Mouse (Mus musculus) embryonic facial prominence, embryonic 10.5 days (tissue): ENCODE results near the gene Traf3. TPM values are rescaled to one million over a fixed set of nuclear protein-coding genes. Genes with fewer than 3 reads are reported as not detected.

Experiments
- DNase-seq: peaks from one replicate; pipeline ENCODE4 v3.0.0-alpha.2; 2017; ENCODE audit warnings: low spot score
- H3K27ac ChIP-seq: fragments of 300-500 bp; sonication (generic); replicated peaks from 2 replicates; pipeline ENCODE4 v1.5.1; 2016; ENCODE audit warnings: mild to moderate bottlenecking
- H3K27me3 ChIP-seq: fragments of 300-500 bp; sonication (generic); replicated peaks from 2 replicates; pipeline ENCODE4 v1.6.1; 2016; ENCODE audit warnings: low read depth, mild to moderate bottlenecking; ENCODE audit not compliant: poor library complexity, severe bottlenecking
- H3K36me3 ChIP-seq: fragments of 300-500 bp; sonication (generic); replicated peaks from 2 replicates; pipeline ENCODE4 v1.6.1; 2016; ENCODE audit warnings: mild to moderate bottlenecking, moderate library complexity
- H3K4me1 ChIP-seq: fragments of 300-500 bp; sonication (generic); 2 replicates; pipeline ENCODE4 v1.6.1; 2016
- H3K4me3 ChIP-seq: fragments of 300-500 bp; sonication (generic); 2 replicates; pipeline ENCODE4 v1.5.1; 2016; ENCODE audit warnings: mild to moderate bottlenecking, moderate library complexity
- H3K9me3 ChIP-seq: fragments of 300-500 bp; sonication (generic); 2 replicates; pipeline ENCODE4 v1.6.1; 2016; ENCODE audit warnings: mild to moderate bottlenecking
- WGBS: fragments of 180-500 bp; shearing (Covaris S2); methylation state at CpG from one replicate; pipeline ENCODE4 v1.1.7; 2016; 5-methylcytosine and 5-hydroxymethylcytosine counted together
- polyA plus RNA-seq: library from polyadenylated mRNA; unstranded; fragments of >200 nt; fragmentation: Nextera tagmentation; extraction: Ambion mirVana; gene quantifications from 2 replicates; pipeline ENCODE4 v1.2.1, GENCODE M21; 2016

The Traf3 gene
- polyA plus RNA-seq, 1 experiment from 2014 or later: 9.5 TPM

- 92% methylated on average over 4 of the region's 4 CpGs for WGBS
- H3K27me3 ChIP-seq: no peaks in the 10 kb centered on the region
- DNase-seq: no peak
Measured at GRCm38 (mm10) chr12:111188295-111188694, 22.1 kb downstream of the Traf3 start.

GRCm38 (mm10) chr12:111190355-111190754, 24.2 kb downstream of the Traf3 start:
- H3K4me1 ChIP-seq: peaks cover 10% of the 10 kb centered on the region
- no peaks in the 10 kb centered on the region for H3K27me3 ChIP-seq
- peaks cover 7% of the 10 kb centered on the region for H3K36me3 ChIP-seq
- DNase-seq: no peak
- H3K9me3 ChIP-seq: no peaks in the 10 kb centered on the region
- WGBS: 86% methylated on average over 5 of the region's 5 CpGs
- no peak overlapping the region for H3K4me3 ChIP-seq
- H3K27ac ChIP-seq: no peak overlapping the region

More at GRCm38 (mm10) chr12:111188295-111188694, 22.1 kb downstream of the Traf3 start:
- Histone ChIP-seq H3K9me3 (no peaks in the 10 kb centered on the region), H3K4me3 (no peak overlapping the region), H3K36me3 (peaks cover 7% of the 10 kb centered on the region), H3K27ac (no peak overlapping the region), H3K4me1 (peaks cover 4% of the 10 kb centered on the region)

- peaks cover 10% of the 10 kb centered on the region for H3K4me1 ChIP-seq
- H3K27me3 ChIP-seq: no peaks in the 10 kb centered on the region
- no peak overlapping the region for H3K4me3 ChIP-seq
- peaks cover 7% of the 10 kb centered on the region for H3K36me3 ChIP-seq
- H3K27ac ChIP-seq: no peak overlapping the region
- 59% methylated on average over 2 of the region's 2 CpGs for WGBS
- DNase-seq: no peak
- no peaks in the 10 kb centered on the region for H3K9me3 ChIP-seq
Measured at GRCm38 (mm10) chr12:111190891-111191290, 24.7 kb downstream of the Traf3 start.

- Histone ChIP-seq H3K4me1 (peaks cover 10% of the 10 kb centered on the region), H3K9me3 (no peaks in the 10 kb centered on the region), H3K36me3 (peaks cover 7% of the 10 kb centered on the region), H3K27me3 (no peaks in the 10 kb centered on the region), H3K27ac (no peak overlapping the region), H3K4me3 (no peak overlapping the region)
- no peak for DNase-seq
- WGBS: 84% methylated on average over 6 of the region's 6 CpGs
Measured at GRCm38 (mm10) chr12:111192777-111193176, 26.6 kb downstream of the Traf3 start.

GRCm38 (mm10) chr12:111193331-111193730, 27.2 kb downstream of the Traf3 start:
- Histone ChIP-seq H3K27ac (no peak overlapping the region), H3K27me3 (no peaks in the 10 kb centered on the region), H3K36me3 (peaks cover 7% of the 10 kb centered on the region), H3K9me3 (no peaks in the 10 kb centered on the region), H3K4me1 (peaks cover 10% of the 10 kb centered on the region), H3K4me3 (no peak overlapping the region)
- no peak for DNase-seq
- WGBS: 82% methylated on average over 9 of the region's 9 CpGs

- Histone ChIP-seq H3K4me3 (no peak overlapping the region), H3K9me3 (no peaks in the 10 kb centered on the region), H3K36me3 (no peaks in the 10 kb centered on the region), H3K27ac (no peak overlapping the region), H3K4me1 (peaks cover 10% of the 10 kb centered on the region), H3K27me3 (no peaks in the 10 kb centered on the region)
- DNase-seq: no peak
- WGBS: 88% methylated on average over 4 of the region's 4 CpGs
Measured at GRCm38 (mm10) chr12:111196548-111196947, 30.4 kb downstream of the Traf3 start.

- peak; percentile 17 for DNase-seq
- no peaks in the 10 kb centered on the region for H3K36me3 ChIP-seq
- H3K27me3 ChIP-seq: no peaks in the 10 kb centered on the region
- peaks cover 12% of the 10 kb centered on the region; the same call in 1 of the 2 replicates for H3K4me1 ChIP-seq
- 75% methylated on average over 10 of the region's 10 CpGs for WGBS
- no peaks in the 10 kb centered on the region for H3K9me3 ChIP-seq
- H3K4me3 ChIP-seq: no peak overlapping the region
- H3K27ac ChIP-seq: no peak overlapping the region
Measured at GRCm38 (mm10) chr12:111203076-111203475, 36.9 kb downstream of the Traf3 start.

- Histone ChIP-seq H3K27ac (no peak overlapping the region), H3K4me1 (peaks cover 12% of the 10 kb centered on the region; the same call in 1 of the 2 replicates), H3K9me3 (no peaks in the 10 kb centered on the region), H3K27me3 (no peaks in the 10 kb centered on the region), H3K36me3 (0 out of 2 replicates have a peak, but pooled peaks cover under 1% of the 10 kb centered on the region), H3K4me3 (no peak overlapping the region)
- DNase-seq: no peak
- 87% methylated on average over 3 of the region's 3 CpGs for WGBS
Measured at GRCm38 (mm10) chr12:111203945-111204344, 37.8 kb downstream of the Traf3 start.

GRCm38 (mm10) chr12:111207641-111208040, 41.5 kb downstream of the Traf3 start:
- 0 out of 2 replicates have a peak, but pooled peaks cover 2% of the 10 kb centered on the region for H3K36me3 ChIP-seq
- no peak for DNase-seq
- H3K9me3 ChIP-seq: no peaks in the 10 kb centered on the region
- WGBS: 82% methylated on average over 3 of the region's 3 CpGs
- no peaks in the 10 kb centered on the region for H3K27me3 ChIP-seq
- H3K4me1 ChIP-seq: peaks cover 12% of the 10 kb centered on the region; the same call in 1 of the 2 replicates
- H3K27ac ChIP-seq: no peak overlapping the region
- no peak overlapping the region for H3K4me3 ChIP-seq

GRCm38 (mm10) chr12:111211729-111212128, 45.6 kb downstream of the Traf3 start:
- H3K9me3 ChIP-seq: no peaks in the 10 kb centered on the region
- DNase-seq: no peak
- H3K27me3 ChIP-seq: no peaks in the 10 kb centered on the region
- 81% methylated on average over 5 of the region's 5 CpGs for WGBS
- H3K4me1 ChIP-seq: peaks cover under 1% of the 10 kb centered on the region; the same call in 1 of the 2 replicates
- no peak overlapping the region for H3K4me3 ChIP-seq
- no peak overlapping the region for H3K27ac ChIP-seq
- H3K36me3 ChIP-seq: 0 out of 2 replicates have a peak, but pooled peaks cover 2% of the 10 kb centered on the region

GRCm38 (mm10) chr12:111218867-111219266, 52.7 kb downstream of the Traf3 start:
- no peaks in the 10 kb centered on the region for H3K27me3 ChIP-seq
- H3K27ac ChIP-seq: no peak overlapping the region
- H3K4me3 ChIP-seq: no peak overlapping the region
- peaks cover 40% of the 10 kb centered on the region for H3K36me3 ChIP-seq
- whole genome bisulfite sequencing: 93% methylated on average over 6 of the region's 6 CpGs
- H3K9me3 ChIP-seq: peaks cover 17% of the 10 kb centered on the region; the same call in 1 of the 2 replicates
- H3K4me1 ChIP-seq: no peaks in the 10 kb centered on the region
- no peak for DNase-seq

- H3K4me1 ChIP-seq: peaks cover 7% of the 10 kb centered on the region; the same call in 1 of the 2 replicates
- H3K9me3 ChIP-seq: peaks cover 17% of the 10 kb centered on the region; the same call in 1 of the 2 replicates
- H3K27ac ChIP-seq: no peak overlapping the region
- no peaks in the 10 kb centered on the region for H3K27me3 ChIP-seq
- DNase-seq: no peak
- H3K4me3 ChIP-seq: no peak overlapping the region
- H3K36me3 ChIP-seq: peaks cover 46% of the 10 kb centered on the region
- WGBS: 74% methylated on average over 10 of the region's 10 CpGs
Measured at GRCm38 (mm10) chr12:111225197-111225780, 59.1 kb downstream of the Traf3 start.

- DNase-seq: no peak
- no peaks in the 10 kb centered on the region for H3K27me3 ChIP-seq
- H3K4me3 ChIP-seq: no peak overlapping the region
- no peak overlapping the region for H3K27ac ChIP-seq
- 76% methylated on average over 4 of the region's 4 CpGs for WGBS
- peaks cover 28% of the 10 kb centered on the region for H3K36me3 ChIP-seq
- peaks cover 7% of the 10 kb centered on the region; the same call in 1 of the 2 replicates for H3K4me1 ChIP-seq
- H3K9me3 ChIP-seq: peaks cover 2% of the 10 kb centered on the region; the same call in 1 of the 2 replicates
Measured at GRCm38 (mm10) chr12:111227410-111227809, 61.2 kb downstream of the Traf3 start.
